17 mouse cellular contexts compared by ENCODE assay signal in genomic region chr4:53830016-53830415, GRCm38 (mm10). TPM values are rescaled to one million over a fixed set of nuclear protein-coding genes. Genes with fewer than 3 reads are reported as not detected.
DNase-seq lines count a peak whose midpoint lies in the region; TF ChIP-seq lines count a peak whose summit lies in the region.
"Had no signal": no experiment of that assay in that cellular context is flagged by ENCODE, and none has a peak within 500 bp of the region (broad histone marks: within the 10 kb centered on the region; RNA-seq: fewer than 3 reads in every experiment).

No protein-coding gene starts in this region.

- intact Hi-C loops in gastrocnemius, adult 2 months (cut with DNase I), result no loop called here

- TF ChIP-seq CTCF in gastrocnemius, adult 2 months (IDR thresholded peaks at IDR 0.05), result no peak
- no peak for TF ChIP-seq CTCF in layer of hippocampus, adult 2 months (conservative IDR thresholded peaks at IDR 0.05)

- no peak for DNase-seq in gastrocnemius, adult 2 months
- no peak for DNase-seq in gastrocnemius, postnatal 25 days
- peak in 1 of 2 experiments; percentile 34 for DNase-seq in layer of hippocampus, adult 2 months (ENCODE audit: low spot score in 2 of 2)
- DNase-seq in layer of hippocampus, postnatal 25 days (ENCODE audit: extremely low spot score in 1 of 2, low spot score in 1 of 2), result no peak
- DNase-seq in right cerebral cortex, adult 18-20 months, result peak; percentile 30
- DNase-seq in right cerebral cortex, postnatal 14 days, result no peak
- no peak for DNase-seq in heart, adult 18-20 months
- DNase-seq: cerebellum, adult 18-20 months; cerebellum, adult 9-11 months; cerebellum, postnatal 36 days; heart, adult 2 months; heart, postnatal 36 days had no signal

- no peak overlapping the region; the same call in 1 of the 2 replicates for H3K4me3 ChIP-seq in gastrocnemius, adult 2 months
- no peak overlapping the region for H3K4me3 ChIP-seq in layer of hippocampus, adult 2 months
- H3K4me3 ChIP-seq: embryonic facial prominence, embryonic 13.5 days; forebrain, embryonic 12.5 days; heart, adult 2 months; heart, embryonic 12.5 days; hindbrain, embryonic 15.5 days had no signal

- peak overlapping the region; percentile 98 for H3K27ac ChIP-seq in gastrocnemius, adult 2 months
- peak overlapping the region; percentile 74; the same call in 1 of the 2 replicates for H3K27ac ChIP-seq in layer of hippocampus, adult 2 months
- H3K27ac ChIP-seq: embryonic facial prominence, embryonic 13.5 days; forebrain, embryonic 12.5 days; hindbrain, embryonic 15.5 days had no signal

RNA-seq across cellular contexts. Expression of gene Tmem38b, which starts 4.2 kb away (rescaled TPM):
- 10 to 100 TPM; 58.6 to 69.6 TPM for total RNA-seq in gastrocnemius, adult 2 months (2021)
- total RNA-seq in gastrocnemius, postnatal 25 days (2021), result 10 to 100 TPM; 35.2 to 49.8 TPM
- total RNA-seq in layer of hippocampus, adult 2 months (2021), result 10 to 100 TPM; 14.9 to 21.6 TPM
- total RNA-seq in layer of hippocampus, postnatal 25 days (2021), result 10 to 100 TPM; 17.9 to 20.2 TPM
- 10 to 100 TPM; 21.8 to 23.4 TPM for total RNA-seq in heart, adult 18-20 months (2021)

RNA-seq across cellular contexts. Expression of gene Tal2, which starts 50.5 kb away (rescaled TPM):
- total RNA-seq in gastrocnemius, adult 2 months (2021), result 1 to 10 TPM in 1 of 2 experiments, under 1 TPM in 1; 0.54 to 1.1 TPM
- under 1 TPM; 0.56 to 0.72 TPM for total RNA-seq in gastrocnemius, postnatal 25 days (2021)
- total RNA-seq in layer of hippocampus, adult 2 months (2021), result under 1 TPM; 0.22 to 0.28 TPM
- under 1 TPM in 1 of 2 experiments, not detected in 1; 0.12 TPM for total RNA-seq in layer of hippocampus, postnatal 25 days (2021)
- total RNA-seq in heart, adult 18-20 months (2021), result under 1 TPM in 1 of 2 experiments, not detected in 1; 0.15 TPM
- total RNA-seq: MEL had no signal
